Mouse (Mus musculus) liver, embryonic 16.5 days (tissue): Measurements from ENCODE around the gene Adgrb2. TPM values are rescaled to one million over a fixed set of nuclear protein-coding genes. Genes with fewer than 3 reads are reported as not detected.

Experiments used
- ATAC-seq: fragments of 200-750 bp; cut with Nextera tagmentation; 2 replicates; pipeline ENCODE4 v1.8.0; 2017; ENCODE audit warnings: low read depth, mild to moderate bottlenecking, moderate number of reproducible peaks, moderate library complexity
- H3K27ac ChIP-seq: fragments of 300-500 bp; sonication (generic); 2 replicates; pipeline ENCODE4 v1.5.1; 2014; ENCODE audit warnings: mild to moderate bottlenecking, low read length
- H3K27me3 ChIP-seq: fragments of 300-500 bp; sonication (generic); 2 replicates; pipeline ENCODE4 v1.6.1; 2014; ENCODE audit warnings: low read depth, low read length, mixed read lengths; ENCODE audit not compliant: control insufficient read depth, insufficient read depth
- H3K36me3 ChIP-seq: fragments of 300-500 bp; sonication (generic); 2 replicates; pipeline ENCODE4 v1.6.1; 2014; ENCODE audit warnings: mild to moderate bottlenecking; ENCODE audit not compliant: control insufficient read depth, insufficient read depth
- H3K4me1 ChIP-seq: fragments of 300-500 bp; sonication (generic); 2 replicates; pipeline ENCODE4 v1.6.1; 2014; ENCODE audit warnings: low read depth, low read length, mixed read lengths; ENCODE audit not compliant: control insufficient read depth
- H3K4me2 ChIP-seq: fragments of 300-500 bp; sonication (generic); 2 replicates; pipeline ENCODE4 v1.6.1; 2014; ENCODE audit warnings: low read depth, low read length, mixed read lengths
- H3K4me3 ChIP-seq: fragments of 300-500 bp; sonication (generic); 2 replicates; pipeline ENCODE4 v1.5.1; 2014; ENCODE audit warnings: low read depth, mild to moderate bottlenecking, low read length
- H3K9ac ChIP-seq: fragments of 300-500 bp; sonication (generic); 2 replicates; pipeline ENCODE4 v1.6.1; 2014; ENCODE audit warnings: low read depth, low read length
- H3K9me3 ChIP-seq: fragments of 300-500 bp; sonication (generic); replicated peaks from 2 replicates; pipeline ENCODE4 v1.6.1; 2016; ENCODE audit warnings: low read length; ENCODE audit not compliant: control insufficient read depth
- WGBS: fragments of 180-500 bp; shearing (Covaris S2); extraction: QIAGEN DNeasy Blood & Tissue Kit; methylation state at CpG from one replicate; pipeline ENCODE4 v1.1.7; 2014; ENCODE audit not compliant: insufficient replicate concordance; 5-methylcytosine and 5-hydroxymethylcytosine counted together
- polyA plus RNA-seq: library from polyadenylated mRNA; unstranded; fragments of >200 nt; fragmentation: Nextera tagmentation; extraction: Ambion mirVana; gene quantifications from 2 replicates; pipeline ENCODE4 v1.2.1, GENCODE M21; 2015

Gene Adgrb2
- polyA plus RNA-seq, 1 experiment from 2014 or later, result not detected

- Histone ChIP-seq H3K9ac (no peak overlapping the region), H3K27ac (no peak overlapping the region), H3K9me3 (no peaks in the 10 kb centered on the region), H3K4me2 (no peak overlapping the region), H3K4me1 (no peaks in the 10 kb centered on the region), H3K27me3 (no peaks in the 10 kb centered on the region; the same call in 1 of the 2 replicates), H3K4me3 (no peak overlapping the region), H3K36me3 (no peaks in the 10 kb centered on the region)
- no peak for ATAC-seq
- WGBS, result 69% methylated on average over 5 of the region's 5 CpGs
Measured at GRCm38 (mm10) chr4:129994728-129995127, 10.1 kb downstream of the Adgrb2 start.

- Histone ChIP-seq H3K4me3 (no peak overlapping the region), H3K4me1 (no peaks in the 10 kb centered on the region), H3K27ac (no peak overlapping the region), H3K9ac (no peak overlapping the region), H3K4me2 (no peak overlapping the region), H3K36me3 (no peaks in the 10 kb centered on the region), H3K9me3 (no peaks in the 10 kb centered on the region), H3K27me3 (no peaks in the 10 kb centered on the region; the same call in 1 of the 2 replicates)
- 69% methylated on average over 8 of the region's 8 CpGs for WGBS
- no peak for ATAC-seq
Measured at GRCm38 (mm10) chr4:129995255-129995654, 10.6 kb downstream of the Adgrb2 start.

- no peak overlapping the region for H3K4me2 ChIP-seq
- no peaks in the 10 kb centered on the region; the same call in 1 of the 2 replicates for H3K27me3 ChIP-seq
- H3K4me3 ChIP-seq, result no peak overlapping the region
- no peak overlapping the region for H3K27ac ChIP-seq
- H3K9me3 ChIP-seq, result no peaks in the 10 kb centered on the region
- ATAC-seq, result no peak
- WGBS, result 45% methylated on average over 4 of the region's 4 CpGs
- no peaks in the 10 kb centered on the region for H3K36me3 ChIP-seq
- H3K9ac ChIP-seq, result no peak overlapping the region
- no peaks in the 10 kb centered on the region for H3K4me1 ChIP-seq
Measured at GRCm38 (mm10) chr4:129996015-129996414, 11.3 kb downstream of the Adgrb2 start.

- no peak overlapping the region for H3K4me3 ChIP-seq
- no peaks in the 10 kb centered on the region for H3K36me3 ChIP-seq
- H3K4me1 ChIP-seq, result no peaks in the 10 kb centered on the region
- H3K4me2 ChIP-seq, result no peak overlapping the region
- no peaks in the 10 kb centered on the region for H3K9me3 ChIP-seq
- no peak overlapping the region for H3K9ac ChIP-seq
- no peak for ATAC-seq
- H3K27me3 ChIP-seq, result no peaks in the 10 kb centered on the region; the same call in 1 of the 2 replicates
- WGBS, result 47% methylated on average over 11 of the region's 11 CpGs
- H3K27ac ChIP-seq, result no peak overlapping the region
Measured at GRCm38 (mm10) chr4:129998124-129998523, 13.5 kb downstream of the Adgrb2 start.

- Histone ChIP-seq H3K27ac (no peak overlapping the region), H3K27me3 (peaks cover 8% of the 10 kb centered on the region), H3K9ac (no peak overlapping the region), H3K4me1 (no peaks in the 10 kb centered on the region; the same call in 1 of the 2 replicates), H3K36me3 (no peaks in the 10 kb centered on the region), H3K4me2 (no peak overlapping the region), H3K9me3 (no peaks in the 10 kb centered on the region), H3K4me3 (no peak overlapping the region)
- WGBS, result 23% methylated on average over 5 of the region's 5 CpGs
- no peak for ATAC-seq
Measured at GRCm38 (mm10) chr4:130001710-130002109, 17.0 kb downstream of the Adgrb2 start.

- Histone ChIP-seq H3K9me3 (no peaks in the 10 kb centered on the region), H3K27me3 (peaks cover 11% of the 10 kb centered on the region), H3K4me2 (no peak overlapping the region), H3K27ac (no peak overlapping the region), H3K4me1 (no peaks in the 10 kb centered on the region; the same call in 1 of the 2 replicates), H3K4me3 (no peak overlapping the region), H3K36me3 (no peaks in the 10 kb centered on the region), H3K9ac (no peak overlapping the region)
- WGBS, result 50% methylated on average over 10 of the region's 10 CpGs
- no peak for ATAC-seq
Measured at GRCm38 (mm10) chr4:130002157-130002556, 17.5 kb downstream of the Adgrb2 start.

GRCm38 (mm10) chr4:130005593-130005992 is 20.9 kb downstream of the Adgrb2 start:
- Histone ChIP-seq H3K27ac (no peak overlapping the region), H3K9ac (no peak overlapping the region), H3K27me3 (peaks cover 22% of the 10 kb centered on the region), H3K9me3 (no peaks in the 10 kb centered on the region), H3K4me1 (no peaks in the 10 kb centered on the region; the same call in 1 of the 2 replicates), H3K36me3 (no peaks in the 10 kb centered on the region), H3K4me3 (no peak overlapping the region), H3K4me2 (no peak overlapping the region)
- 49% methylated on average over 9 of the region's 9 CpGs for WGBS
- no peak for ATAC-seq

GRCm38 (mm10) chr4:130006533-130006932 is 21.9 kb downstream of the Adgrb2 start:
- H3K36me3 ChIP-seq, result no peaks in the 10 kb centered on the region
- WGBS, result 13% methylated on average over 25 of the region's 25 CpGs
- peak overlapping the region; percentile 34 for H3K4me2 ChIP-seq
- no peaks in the 10 kb centered on the region; the same call in 1 of the 2 replicates for H3K4me1 ChIP-seq
- peaks cover 22% of the 10 kb centered on the region for H3K27me3 ChIP-seq
- H3K9ac ChIP-seq, result no peak overlapping the region
- H3K4me3 ChIP-seq, result no peak overlapping the region
- no peak for ATAC-seq
- H3K9me3 ChIP-seq, result no peaks in the 10 kb centered on the region
- H3K27ac ChIP-seq, result no peak overlapping the region

GRCm38 (mm10) chr4:130009043-130009442 is 24.4 kb downstream of the Adgrb2 start:
- 59% methylated on average over 14 of the region's 14 CpGs for WGBS
- Histone ChIP-seq H3K9me3 (no peaks in the 10 kb centered on the region), H3K27me3 (peaks cover 24% of the 10 kb centered on the region), H3K4me1 (no peaks in the 10 kb centered on the region; the same call in 1 of the 2 replicates), H3K4me2 (no peak overlapping the region), H3K9ac (no peak overlapping the region), H3K4me3 (no peak overlapping the region), H3K27ac (no peak overlapping the region), H3K36me3 (no peaks in the 10 kb centered on the region)
- no peak for ATAC-seq
